Mouse (Mus musculus): ENCODE data around the gene Atp6v0d1. TPM values are rescaled to one million over a fixed set of nuclear protein-coding genes. Genes with fewer than 3 reads are reported as not detected.

Atp6v0d1 gene
- polyA plus RNA-seq, 1 experiment from 2014 or later: 96.2 TPM

DNA sequence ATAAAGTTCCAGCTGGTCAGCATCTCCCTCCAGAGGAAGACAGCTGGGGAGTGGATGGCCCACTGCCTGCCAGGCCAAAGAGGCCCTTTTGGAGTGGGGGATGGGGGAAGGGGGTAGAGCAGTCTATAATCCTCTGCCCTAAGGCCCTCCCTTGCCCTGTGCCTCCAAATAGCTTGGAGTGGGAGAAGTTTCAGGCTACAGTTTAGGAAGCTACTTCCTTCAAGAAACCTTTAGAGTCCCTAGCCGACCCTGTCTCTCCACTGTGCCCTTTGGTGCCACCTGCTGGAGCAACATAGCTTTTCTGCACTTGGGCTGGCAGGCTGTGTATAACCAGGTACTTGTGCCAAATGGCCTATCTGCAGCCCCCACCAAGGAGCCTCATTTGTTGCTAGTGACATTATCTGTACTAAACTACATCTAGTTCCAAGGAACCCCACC lies 31.9 kb downstream of the Atp6v0d1 start:
- H3K27ac ChIP-seq (replicated peaks): peak overlapping the region; percentile 80
- H3K36me3 ChIP-seq (ENCODE audit: control insufficient read depth, insufficient read depth, low read length): peaks cover 13% of the 10 kb centered on the region
- ATAC-seq (ENCODE audit: low FRiP score, low TSS enrichment) (peak; percentile 67), DNase-seq (ENCODE audit: low spot score) (peak; percentile 86)
- no peak overlapping the region for H3K4me2 ChIP-seq (replicated peaks; ENCODE audit: low read depth)
- TF ChIP-seq EP300 (optimal IDR thresholded peaks at IDR 0.05) (no peak), CTCF (IDR thresholded peaks at IDR 0.05; ENCODE audit: low read depth) (peak; percentile 89)
- H3K4me1 ChIP-seq (replicated peaks; ENCODE audit: control insufficient read depth, insufficient read depth): no peaks in the 10 kb centered on the region; the same call in none of the 2 replicates
- 0% methylated on average over 1 of the region's 1 CpGs for WGBS
- H3K9me3 ChIP-seq (ENCODE audit: control insufficient read depth, low read length): no peaks in the 10 kb centered on the region
- no peak overlapping the region for H3K4me3 ChIP-seq (ENCODE audit: low read depth, low read length)
- no peaks in the 10 kb centered on the region for H3K27me3 ChIP-seq (ENCODE audit: control insufficient read depth, insufficient read depth, low read length)
- no peak overlapping the region for H3K9ac ChIP-seq (ENCODE audit: low read length)

DNA sequence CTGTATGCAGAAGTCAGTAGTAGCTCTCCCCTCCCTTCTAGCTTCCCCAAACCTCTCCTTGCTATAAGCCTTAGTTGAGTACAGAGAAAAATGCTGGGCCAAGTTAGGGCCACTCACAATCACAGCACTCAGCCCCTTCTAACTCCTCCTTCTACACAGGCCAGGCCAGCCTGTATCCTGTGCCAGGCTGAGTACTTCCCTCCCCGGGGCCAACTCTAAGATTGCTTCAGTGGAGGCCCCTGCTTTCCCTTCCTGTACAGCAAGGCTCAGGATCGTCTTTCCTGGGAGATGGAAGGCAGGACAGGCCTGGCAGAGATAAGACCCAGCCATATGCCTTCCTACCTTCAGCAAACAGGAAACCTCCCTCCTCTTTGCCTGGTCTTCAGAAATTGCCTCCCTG lies 32.4 kb downstream of the Atp6v0d1 start:
- Histone ChIP-seq H3K4me1 (replicated peaks; ENCODE audit: control insufficient read depth, insufficient read depth) (no peaks in the 10 kb centered on the region; the same call in none of the 2 replicates), H3K27me3 (ENCODE audit: control insufficient read depth, insufficient read depth, low read length) (no peaks in the 10 kb centered on the region), H3K9ac (ENCODE audit: low read length) (no peak overlapping the region), H3K9me3 (ENCODE audit: control insufficient read depth, low read length) (no peaks in the 10 kb centered on the region), H3K4me3 (ENCODE audit: low read depth, low read length) (no peak overlapping the region), H3K27ac (replicated peaks) (peak overlapping the region; percentile 80), H3K36me3 (ENCODE audit: control insufficient read depth, insufficient read depth, low read length) (peaks cover 9% of the 10 kb centered on the region), H3K4me2 (replicated peaks; ENCODE audit: low read depth) (no peak overlapping the region)
- TF ChIP-seq EP300 (optimal IDR thresholded peaks at IDR 0.05): no peak
- no peak for TF ChIP-seq CTCF (IDR thresholded peaks at IDR 0.05; ENCODE audit: low read depth)
- ATAC-seq (ENCODE audit: low FRiP score, low TSS enrichment) (peak; percentile 71), DNase-seq (ENCODE audit: low spot score) (no peak)
- WGBS: 14% methylated on average over 2 of the region's 2 CpGs

DNA sequence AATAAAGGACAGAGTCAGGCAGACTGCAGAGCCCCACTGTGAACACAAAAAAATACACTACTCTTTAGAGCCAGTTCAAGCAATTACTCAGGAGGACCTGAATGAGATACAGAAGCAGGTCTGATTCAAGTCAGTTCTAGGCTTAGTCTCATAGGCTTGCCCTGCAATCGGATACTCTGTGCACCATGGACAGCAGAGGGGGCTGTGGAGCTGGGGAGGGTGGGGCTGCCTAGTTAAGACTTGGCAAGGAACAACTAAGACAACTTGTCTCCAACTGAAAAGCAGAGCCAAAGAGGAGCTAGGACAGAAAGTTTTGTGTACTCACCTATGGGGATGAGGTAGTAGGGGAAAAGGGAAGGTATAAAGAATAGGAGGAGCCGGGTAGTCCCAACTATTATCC lies 34.1 kb downstream of the Atp6v0d1 start:
- DNase-seq (ENCODE audit: low spot score) (peak; percentile 84), ATAC-seq (ENCODE audit: low FRiP score, low TSS enrichment) (no peak)
- no peaks in the 10 kb centered on the region; the same call in none of the 2 replicates for H3K4me1 ChIP-seq (replicated peaks; ENCODE audit: control insufficient read depth, insufficient read depth)
- H3K27me3 ChIP-seq (ENCODE audit: control insufficient read depth, insufficient read depth, low read length): no peaks in the 10 kb centered on the region
- TF ChIP-seq CTCF (IDR thresholded peaks at IDR 0.05; ENCODE audit: low read depth): peak; percentile 80
- no peak for TF ChIP-seq EP300 (optimal IDR thresholded peaks at IDR 0.05)
- no peak overlapping the region for H3K27ac ChIP-seq (replicated peaks)
- peaks cover 8% of the 10 kb centered on the region for H3K36me3 ChIP-seq (ENCODE audit: control insufficient read depth, insufficient read depth, low read length)
- no peaks in the 10 kb centered on the region for H3K9me3 ChIP-seq (ENCODE audit: control insufficient read depth, low read length)
- 58% methylated on average over 2 of the region's 2 CpGs for WGBS
- no peak overlapping the region for H3K9ac ChIP-seq (ENCODE audit: low read length)
- H3K4me2 ChIP-seq (replicated peaks; ENCODE audit: low read depth): no peak overlapping the region
- no peak overlapping the region for H3K4me3 ChIP-seq (ENCODE audit: low read depth, low read length)

DNA sequence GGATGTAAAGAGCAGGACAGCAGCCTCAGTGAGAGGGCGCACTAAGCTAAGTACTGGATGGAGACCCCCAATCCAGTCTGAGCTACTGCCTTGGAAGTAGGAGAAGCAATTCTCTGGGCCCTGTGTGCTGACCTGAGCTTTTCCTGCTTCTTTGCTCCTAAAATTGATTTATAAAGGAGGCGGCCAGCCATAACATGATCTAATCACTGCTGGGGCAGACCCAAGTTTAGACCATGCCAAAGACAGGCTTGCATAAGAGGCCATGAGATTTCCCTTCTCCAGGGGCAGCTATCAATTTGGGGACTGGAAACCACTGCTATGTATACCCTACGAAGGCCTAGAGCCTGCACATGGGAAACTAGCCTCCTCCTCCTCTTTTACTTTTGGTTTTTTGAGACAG lies 36.6 kb downstream of the Atp6v0d1 start:
- Histone ChIP-seq H3K4me1 (replicated peaks; ENCODE audit: control insufficient read depth, insufficient read depth) (no peaks in the 10 kb centered on the region; the same call in none of the 2 replicates), H3K4me3 (ENCODE audit: low read depth, low read length) (no peak overlapping the region), H3K9me3 (ENCODE audit: control insufficient read depth, low read length) (no peaks in the 10 kb centered on the region), H3K9ac (ENCODE audit: low read length) (no peak overlapping the region), H3K27ac (replicated peaks) (no peak overlapping the region), H3K36me3 (ENCODE audit: control insufficient read depth, insufficient read depth, low read length) (peaks cover 15% of the 10 kb centered on the region), H3K27me3 (ENCODE audit: control insufficient read depth, insufficient read depth, low read length) (no peaks in the 10 kb centered on the region), H3K4me2 (replicated peaks; ENCODE audit: low read depth) (no peak overlapping the region)
- ATAC-seq (ENCODE audit: low FRiP score, low TSS enrichment) (no peak), DNase-seq (ENCODE audit: low spot score) (no peak)
- no peak for TF ChIP-seq CTCF (IDR thresholded peaks at IDR 0.05; ENCODE audit: low read depth)
- no peak for TF ChIP-seq EP300 (optimal IDR thresholded peaks at IDR 0.05)
- WGBS: 78% methylated on average over 3 of the region's 3 CpGs

DNA sequence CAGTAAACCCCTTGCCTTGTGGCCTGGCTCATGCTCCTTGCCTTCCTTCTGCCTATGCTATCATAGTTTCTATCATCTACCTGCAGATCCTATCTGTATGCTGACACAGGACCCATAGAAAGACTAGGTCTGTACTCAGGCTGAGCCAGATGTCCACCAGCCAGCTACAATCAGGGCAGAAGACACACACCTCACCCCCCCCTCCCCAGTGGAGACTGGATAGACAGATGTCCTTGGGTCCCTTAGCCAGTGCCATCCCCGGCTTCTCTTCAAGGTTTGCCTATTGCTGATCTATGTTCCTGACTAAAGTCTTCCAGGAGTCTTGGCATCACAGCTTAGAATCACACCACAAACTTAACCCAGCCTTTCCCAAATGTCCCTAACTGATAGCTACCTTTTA lies 37.6 kb downstream of the Atp6v0d1 start:
- Histone ChIP-seq H3K9me3 (ENCODE audit: control insufficient read depth, low read length) (no peaks in the 10 kb centered on the region), H3K4me1 (replicated peaks; ENCODE audit: control insufficient read depth, insufficient read depth) (no peaks in the 10 kb centered on the region; the same call in none of the 2 replicates), H3K4me3 (ENCODE audit: low read depth, low read length) (no peak overlapping the region), H3K9ac (ENCODE audit: low read length) (no peak overlapping the region), H3K4me2 (replicated peaks; ENCODE audit: low read depth) (no peak overlapping the region), H3K27ac (replicated peaks) (no peak overlapping the region), H3K27me3 (ENCODE audit: control insufficient read depth, insufficient read depth, low read length) (no peaks in the 10 kb centered on the region), H3K36me3 (ENCODE audit: control insufficient read depth, insufficient read depth, low read length) (peaks cover 20% of the 10 kb centered on the region)
- TF ChIP-seq CTCF (IDR thresholded peaks at IDR 0.05; ENCODE audit: low read depth) (no peak), EP300 (optimal IDR thresholded peaks at IDR 0.05) (no peak)
- no peak for ATAC-seq (ENCODE audit: low FRiP score, low TSS enrichment)
- DNase-seq (ENCODE audit: low spot score): no peak
- WGBS: 87% methylated on average over 1 of the region's 1 CpGs

DNA sequence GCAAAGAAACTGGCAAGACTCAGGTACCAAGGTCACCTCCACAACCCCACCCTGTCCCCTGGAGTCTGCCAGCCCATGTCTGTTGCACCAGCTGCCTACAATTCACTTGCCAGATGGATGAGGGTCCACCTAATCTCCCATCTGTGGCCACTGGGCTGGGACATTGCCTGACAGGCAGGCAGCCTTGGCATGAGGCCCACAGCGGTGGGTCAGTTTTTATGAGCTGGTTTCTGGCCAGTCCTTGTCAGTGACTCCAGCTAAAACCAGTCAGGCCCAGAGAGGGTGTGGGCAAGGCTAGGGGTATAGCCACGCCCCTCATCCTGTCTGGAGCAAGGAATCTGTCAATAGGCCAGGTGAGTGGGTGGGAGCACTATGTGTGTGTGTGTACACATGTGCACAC lies 38.7 kb downstream of the Atp6v0d1 start:
- Histone ChIP-seq H3K4me3 (ENCODE audit: low read depth, low read length) (no peak overlapping the region), H3K27ac (replicated peaks) (no peak overlapping the region), H3K9ac (ENCODE audit: low read length) (no peak overlapping the region), H3K4me2 (replicated peaks; ENCODE audit: low read depth) (no peak overlapping the region), H3K36me3 (ENCODE audit: control insufficient read depth, insufficient read depth, low read length) (peaks cover 24% of the 10 kb centered on the region), H3K27me3 (ENCODE audit: control insufficient read depth, insufficient read depth, low read length) (no peaks in the 10 kb centered on the region), H3K9me3 (ENCODE audit: control insufficient read depth, low read length) (no peaks in the 10 kb centered on the region), H3K4me1 (replicated peaks; ENCODE audit: control insufficient read depth, insufficient read depth) (no peaks in the 10 kb centered on the region; the same call in 1 of the 2 replicates)
- WGBS: 76% methylated on average over 2 of the region's 2 CpGs
- TF ChIP-seq EP300 (optimal IDR thresholded peaks at IDR 0.05): no peak
- no peak for TF ChIP-seq CTCF (IDR thresholded peaks at IDR 0.05; ENCODE audit: low read depth)
- peak; percentile 42 for DNase-seq (ENCODE audit: low spot score)
- ATAC-seq (ENCODE audit: low FRiP score, low TSS enrichment): peak; percentile 46; the same call in 1 of the 2 replicates
